Comparison of ENCODE assay signal across 9 mouse cellular contexts in the genomic region with DNA sequence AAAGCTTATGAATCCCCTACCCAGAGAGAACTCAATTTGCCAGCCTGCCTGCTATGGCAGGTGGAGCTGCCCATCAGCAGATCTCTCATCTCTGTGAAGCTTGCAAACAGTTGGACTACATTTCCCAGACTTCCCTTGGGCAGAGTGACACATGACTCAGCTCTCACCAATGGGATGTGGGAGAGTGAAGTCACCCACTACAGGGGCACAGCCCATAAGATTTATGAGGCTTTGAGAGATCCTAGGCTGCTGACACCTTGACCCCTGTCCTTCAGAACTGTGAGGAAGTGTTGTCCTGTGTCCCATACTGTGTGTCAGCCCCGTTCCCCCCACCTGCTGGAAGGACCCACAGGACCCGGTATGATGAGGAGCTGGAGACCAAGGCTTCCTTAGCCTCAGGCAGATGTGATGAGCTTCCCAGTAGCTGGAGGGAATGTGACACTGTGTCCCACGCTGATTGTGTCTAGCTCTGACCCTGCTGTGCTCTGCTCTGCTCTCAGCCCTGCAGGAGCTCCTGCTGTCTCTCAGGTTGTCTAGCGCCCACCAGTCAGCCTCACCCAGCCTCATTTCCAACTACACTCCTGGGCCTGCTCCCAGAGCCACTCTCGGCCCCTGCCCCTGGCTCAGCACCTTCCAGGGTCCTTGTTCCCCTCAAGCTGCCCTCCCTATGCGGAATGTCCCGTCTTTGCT. TPM values are rescaled to one million over a fixed set of nuclear protein-coding genes. Genes with fewer than 3 reads are reported as not detected.
DNase-seq lines count a peak whose midpoint lies in the region; ATAC-seq and TF ChIP-seq lines count a peak whose summit lies in the region.
"Had no signal": no experiment of that assay in that cellular context is flagged by ENCODE, and none has a peak within 500 bp of the region (broad histone marks: within the 10 kb centered on the region; RNA-seq: fewer than 3 reads in every experiment).

No protein-coding gene starts in this region.

- H3K4me1 ChIP-seq in E14TG2a.4 (replicated peaks; ENCODE audit: low read depth, low read length) = peaks cover 45% of the 10 kb centered on the region
- H3K4me1 ChIP-seq in forebrain, embryonic 14.5 days (ENCODE audit: control insufficient read depth, insufficient read depth, low read length) = no peaks in the 10 kb centered on the region
- peaks cover 38% of the 10 kb centered on the region for H3K4me1 ChIP-seq in hindbrain, embryonic 10.5 days (replicated peaks)
- no peaks in the 10 kb centered on the region for H3K4me1 ChIP-seq in lung, embryonic 14.5 days (ENCODE audit: insufficient read depth)

- peak; percentile 23 for DNase-seq in c-Kit-positive CD71-positive TER-119-negative erythroid progenitor cells, embryonic 14.5 days (ENCODE audit: low read depth)
- DNase-seq in forebrain, embryonic 14.5 days (ENCODE audit: low spot score) = peak; percentile 93
- DNase-seq in hindbrain, embryonic 10.5 days (ENCODE audit: low spot score) = peak; percentile 42
- DNase-seq in layer of hippocampus, adult 8-10 months (ENCODE audit: low spot score in 2 of 2) = peak; percentile 76 to 79
- peak; percentile 70 for DNase-seq in lung, embryonic 14.5 days
- peak; percentile 53 for DNase-seq in retina, adult 2 months (ENCODE audit: low read depth, low spot score)
- no peak for DNase-seq in ovary, postnatal 14 days (ENCODE audit: low spot score)

- H3K36me3 ChIP-seq in E14TG2a.4 (ENCODE audit: insufficient read depth, low read length) = no peaks in the 10 kb centered on the region
- no peaks in the 10 kb centered on the region for H3K36me3 ChIP-seq in forebrain, embryonic 14.5 days (ENCODE audit: control insufficient read depth, insufficient read depth, low read length)
- H3K36me3 ChIP-seq in hindbrain, embryonic 10.5 days = no peaks in the 10 kb centered on the region
- no peaks in the 10 kb centered on the region for H3K36me3 ChIP-seq in lung, embryonic 14.5 days (ENCODE audit: insufficient read depth)

- H3K4me3 ChIP-seq in E14TG2a.4 (replicated peaks; ENCODE audit: low read length) = peak overlapping the region; percentile 44; the same call in 1 of the 2 replicates
- no peak overlapping the region for H3K4me3 ChIP-seq in forebrain, embryonic 14.5 days (ENCODE audit: low read depth, low read length)
- H3K4me3 ChIP-seq in hindbrain, embryonic 10.5 days = peak overlapping the region; percentile 31; the same call in 1 of the 2 replicates
- no peak overlapping the region for H3K4me3 ChIP-seq in lung, embryonic 14.5 days (ENCODE audit: low read depth, low read length)
- H3K4me3 ChIP-seq: erythroblast, embryonic 14.5 days had no signal

- TF ChIP-seq CTCF in E14TG2a.4 (conservative IDR thresholded peaks at IDR 0.05; ENCODE audit: low read length) = no peak
- no peak for TF ChIP-seq CTCF in lung, embryonic 14.5 days (IDR thresholded peaks at IDR 0.05; ENCODE audit: low read depth)

- H3K27me3 ChIP-seq in E14TG2a.4 (ENCODE audit: insufficient read depth, low read length) = no peaks in the 10 kb centered on the region
- no peaks in the 10 kb centered on the region for H3K27me3 ChIP-seq in forebrain, embryonic 14.5 days (replicated peaks; ENCODE audit: control insufficient read depth, insufficient read depth, low read length)
- no peaks in the 10 kb centered on the region for H3K27me3 ChIP-seq in hindbrain, embryonic 10.5 days (ENCODE audit: insufficient read depth, poor library complexity, severe bottlenecking)
- no peaks in the 10 kb centered on the region for H3K27me3 ChIP-seq in lung, embryonic 14.5 days (ENCODE audit: insufficient read depth, low read length)

- H3K27ac ChIP-seq in forebrain, embryonic 14.5 days (ENCODE audit: low read depth, low read length) = 0 out of 2 replicates have a peak overlapping the region, but pooled peaks have one; percentile 27
- H3K27ac ChIP-seq in hindbrain, embryonic 10.5 days = peak overlapping the region; percentile 79
- H3K27ac ChIP-seq in lung, embryonic 14.5 days (ENCODE audit: low read depth) = no peak overlapping the region

- peak; percentile 96 for ATAC-seq in forebrain, embryonic 14.5 days
- ATAC-seq in lung, embryonic 14.5 days (ENCODE audit: insufficient read depth) = peak; percentile 76

- 0 out of 2 replicates have a peak overlapping the region, but pooled peaks have one; percentile 13 for H3K9ac ChIP-seq in forebrain, embryonic 14.5 days (ENCODE audit: low read length)
- no peak overlapping the region for H3K9ac ChIP-seq in lung, embryonic 14.5 days

- peaks cover 2% of the 10 kb centered on the region; the same call in 1 of the 2 replicates for H3K9me3 ChIP-seq in E14TG2a.4 (ENCODE audit: low read length)
- no peaks in the 10 kb centered on the region for H3K9me3 ChIP-seq in forebrain, embryonic 14.5 days (replicated peaks; ENCODE audit: control insufficient read depth, low read length)
- H3K9me3 ChIP-seq in hindbrain, embryonic 10.5 days = 0 out of 2 replicates have a peak, but pooled peaks cover 3% of the 10 kb centered on the region
- H3K9me3 ChIP-seq in lung, embryonic 14.5 days (ENCODE audit: low read depth, low read length) = no peaks in the 10 kb centered on the region

- 64% methylated on average over 7 of the region's 7 CpGs for WGBS in forebrain, embryonic 14.5 days
- 52% methylated on average over 7 of the region's 7 CpGs for WGBS in hindbrain, embryonic 10.5 days
- WGBS in lung, embryonic 14.5 days = 51% methylated on average over 7 of the region's 7 CpGs

- H3K4me2 ChIP-seq in forebrain, embryonic 14.5 days (ENCODE audit: low read length) = peak overlapping the region; percentile 27
- H3K4me2 ChIP-seq in lung, embryonic 14.5 days = peak overlapping the region; percentile 15; the same call in 1 of the 2 replicates

RNA-seq across cellular contexts. Expression of a gene that starts 40.8 kb away (rescaled TPM):
- 0.64 and 1.2 TPM in 2 replicates for polyA plus RNA-seq in forebrain, embryonic 14.5 days (2014; fragmentation: Nextera tagmentation; extraction: Ambion mirVana)
- polyA plus RNA-seq in hindbrain, embryonic 10.5 days (2016; fragmentation: Nextera tagmentation; extraction: Ambion mirVana) = 0.33 and 0.47 TPM in 2 replicates
- total RNA-seq in layer of hippocampus, adult 8-10 months (2022) = 10 to 100 TPM in 1 of 4 experiments, 1 to 10 TPM in 3; 3.4 to 11.0 (median 7.0) TPM
- 0.95 and 1.5 TPM in 2 replicates for polyA plus RNA-seq in lung, embryonic 14.5 days (2014; fragmentation: Nextera tagmentation; extraction: Ambion mirVana)
- polyA plus RNA-seq: erythroblast, embryonic 14.5 days had no signal

Comparison
In these comparisons a context has a peak if more than half of its experiments do, and no peak if none do; other contexts are left out.
1. H3K4me3 ChIP-seq: peak in E14TG2a.4 (single experiment) and hindbrain, embryonic 10.5 days (single experiment); none in forebrain, embryonic 14.5 days (single experiment) and lung, embryonic 14.5 days (single experiment).